Mouse (Mus musculus) cerebellum, adult 2 months (tissue): Measurements from ENCODE around the gene Zfp296.

Experiments used
- CTCF ChIP-seq: fragments of 200-500 bp; IDR thresholded peaks from 2 replicates; pipeline ENCODE4 v1.5.1; 2011; ENCODE audit warnings: low read depth, mild to moderate bottlenecking, control low read depth, low read length, moderate library complexity, borderline replicate concordance; ENCODE audit not compliant: insufficient read depth
- POLR2A ChIP-seq: fragments of 200-500 bp; IDR thresholded peaks from 2 replicates; pipeline ENCODE4 v1.6.1; 2011; ENCODE audit warnings: low read length, control low read depth, borderline replicate concordance; ENCODE audit not compliant: insufficient read depth

DNA sequence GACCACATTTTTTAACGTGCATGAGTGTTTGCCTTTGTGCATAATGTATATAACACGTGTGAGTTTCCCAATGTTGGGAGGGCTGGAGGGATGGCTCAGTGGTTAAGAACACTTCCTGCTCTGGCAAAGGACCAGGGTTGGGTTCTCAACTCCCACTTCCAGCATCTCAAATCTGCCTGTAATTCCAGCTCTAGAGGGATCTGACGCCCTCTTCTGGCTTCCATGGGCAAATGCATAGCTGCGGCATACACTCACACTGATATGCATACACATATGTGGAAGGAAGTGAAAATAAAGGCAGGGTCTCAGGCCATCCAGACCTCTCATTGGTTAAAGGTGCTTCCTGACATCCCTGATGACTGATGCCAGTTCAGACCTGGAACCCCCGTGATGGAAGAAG, 30.2 kb downstream of the Zfp296 start:
- TF ChIP-seq CTCF (no peak), POLR2A (no peak)
